Mouse (Mus musculus): ENCODE results near the gene Naaa.

The Naaa gene

DNA sequence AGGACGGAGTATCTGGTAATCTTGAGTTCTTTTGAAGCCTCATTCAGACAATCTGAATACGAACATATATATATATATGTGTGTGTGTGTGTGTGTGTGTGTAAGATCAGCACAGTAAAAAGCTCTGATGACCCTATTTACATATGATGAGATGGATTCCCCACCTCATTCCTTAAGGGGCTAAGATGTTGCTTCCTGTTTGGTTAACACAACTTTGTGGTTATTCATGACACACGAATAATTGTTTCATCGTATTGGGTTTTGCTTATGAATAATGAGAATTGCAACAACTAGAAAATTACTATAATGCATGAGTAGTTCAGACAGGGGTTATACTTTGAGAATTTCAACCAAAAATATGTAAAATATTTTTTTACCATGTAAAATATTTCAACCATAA lies 62.7 kb downstream of the Naaa start, which contains the start of gene U90926:
TSS of gene U90926 (minus strand) at position 101 of the 400 bp plus-strand sequence.
- no peak for DNase-seq (ENCODE audit: low read depth, low spot score)

DNA sequence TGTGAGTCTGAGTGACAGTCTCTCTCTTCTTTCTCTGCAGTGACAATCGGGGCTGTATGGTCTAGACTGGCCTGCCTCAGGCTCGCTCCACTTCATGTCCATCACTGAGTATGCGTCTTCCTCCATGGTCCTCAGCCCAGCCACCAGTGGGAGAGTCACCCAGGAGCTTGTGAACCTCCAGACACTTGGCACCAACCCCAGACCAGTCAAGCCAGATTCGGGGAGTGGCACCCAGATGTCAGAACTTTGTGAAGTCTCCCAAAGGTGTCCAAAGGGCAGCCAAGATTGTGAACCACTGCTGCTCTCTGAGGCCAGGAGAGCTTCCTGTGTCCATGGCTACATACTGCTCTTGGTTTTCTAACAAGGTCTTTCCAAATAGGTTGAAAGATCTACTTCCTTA lies 65.7 kb downstream of the Naaa start:
- no peak for DNase-seq (ENCODE audit: low read depth, low spot score)

DNA sequence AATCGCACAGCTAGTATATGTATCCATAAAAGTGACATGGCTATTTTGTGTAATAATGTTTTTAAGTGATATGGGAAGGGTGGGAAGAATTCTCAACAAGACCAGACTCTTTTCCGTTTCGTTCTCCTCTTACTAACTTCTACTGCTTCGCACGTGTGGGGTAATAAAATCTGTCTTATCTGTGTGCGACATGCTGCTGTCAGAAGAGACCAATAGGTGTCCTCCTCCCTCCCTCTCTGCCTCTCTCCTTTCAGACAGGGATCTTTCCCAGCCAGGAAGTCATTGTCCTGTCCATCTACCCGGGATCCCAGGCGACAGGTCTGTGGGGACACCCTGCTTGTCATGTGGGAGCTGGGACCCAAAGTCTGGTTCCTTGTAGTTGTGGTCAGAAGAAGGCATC lies 67.8 kb downstream of the Naaa start:
- no peak for DNase-seq (ENCODE audit: low read depth, low spot score)

Measured in brain, embryonic 18.5 days (tissue).